Mouse (Mus musculus): ENCODE data around the gene Lipc. TPM values are rescaled to one million over a fixed set of nuclear protein-coding genes. Genes with fewer than 3 reads are reported as not detected.

Lipc gene
- polyA plus RNA-seq, 1 experiment, result 0.98 TPM

DNA sequence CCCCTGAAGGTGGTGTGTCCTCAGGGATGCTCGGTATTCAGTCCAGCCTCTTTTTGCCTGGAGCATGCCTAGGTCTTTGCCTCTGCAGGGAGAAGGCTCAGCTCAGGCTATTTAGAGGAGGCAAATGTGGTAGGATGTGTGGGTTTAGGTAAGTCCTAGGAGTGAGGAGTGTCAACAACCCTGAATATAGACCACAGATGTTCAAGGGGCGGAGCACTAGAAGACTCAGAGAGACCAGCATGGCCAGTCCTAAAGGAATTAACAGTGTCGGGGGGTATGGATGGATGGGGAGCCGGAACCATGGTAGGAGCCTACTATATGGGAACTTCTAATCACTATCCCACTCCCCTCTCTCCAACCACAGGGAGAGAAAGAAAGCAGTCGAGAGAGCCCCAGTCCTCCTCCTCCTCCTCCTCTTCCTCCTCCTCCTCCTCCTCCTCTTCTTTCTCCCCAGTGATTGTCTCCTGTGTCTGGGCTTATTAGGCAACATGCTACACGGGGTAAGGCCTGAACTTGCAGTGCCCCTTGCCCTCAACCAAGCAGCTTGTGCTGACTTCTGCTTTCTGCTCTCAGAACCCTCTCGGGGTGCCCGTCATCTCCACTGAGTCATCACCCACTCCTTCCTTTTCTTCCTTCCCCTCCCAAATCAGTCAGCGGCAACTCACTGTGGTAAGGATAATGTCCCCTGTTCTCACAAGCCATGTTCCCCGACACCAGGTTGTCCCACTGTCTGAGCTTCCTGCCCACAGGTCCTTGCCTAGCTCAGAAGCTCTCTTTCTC is 113.7 kb downstream of the Lipc start:
- Histone ChIP-seq H3K36me3 (ENCODE audit: control insufficient read depth, insufficient read depth, low read length) (no peaks in the 10 kb centered on the region), H3K27ac (ENCODE audit: control insufficient read depth, insufficient read depth, low read length) (no peak overlapping the region), H3K4me3 (ENCODE audit: control insufficient read depth, insufficient read depth, low read length) (no peak overlapping the region), H3K4me1 (replicated peaks; ENCODE audit: control insufficient read depth, insufficient read depth, low read length) (peaks cover 29% of the 10 kb centered on the region), H3K27me3 (ENCODE audit: control insufficient read depth, insufficient read depth, low read length) (no peaks in the 10 kb centered on the region)
- 34% methylated on average over 10 of the region's 10 CpGs for WGBS
- DNase-seq, result no peak
- no peak for TF ChIP-seq POLR2A (IDR thresholded peaks at IDR 0.05; ENCODE audit: control insufficient read depth, extremely low read depth, insufficient read depth, low read length, poor library complexity)
- TF ChIP-seq CTCF (IDR thresholded peaks at IDR 0.05; ENCODE audit: borderline replicate concordance, control insufficient read depth, extremely low read depth, insufficient read depth, low read length, poor library complexity), result no peak

DNA sequence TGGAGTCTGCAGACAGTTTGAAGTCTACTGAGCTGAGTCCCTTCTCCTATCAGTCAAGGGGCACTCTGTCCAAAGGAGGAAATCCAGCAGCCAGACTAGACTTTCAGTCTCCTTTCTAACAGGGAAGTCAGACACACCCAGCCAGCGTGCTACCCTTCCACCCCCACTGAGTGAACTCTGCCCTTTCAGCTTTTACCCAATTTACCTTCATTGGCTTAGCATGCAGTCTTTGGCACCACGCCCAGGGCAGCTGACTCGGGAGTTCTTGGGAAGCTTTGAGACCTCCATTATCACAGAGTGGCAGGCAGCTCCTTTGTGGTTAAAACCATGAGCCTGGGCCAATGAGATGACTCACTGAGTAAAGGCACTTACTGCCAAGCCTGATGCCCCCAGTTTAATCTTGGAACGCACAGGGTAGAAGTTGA is 117.3 kb downstream of the Lipc start:
- no peaks in the 10 kb centered on the region for H3K36me3 ChIP-seq (ENCODE audit: control insufficient read depth, insufficient read depth, low read length)
- H3K27me3 ChIP-seq (ENCODE audit: control insufficient read depth, insufficient read depth, low read length), result no peaks in the 10 kb centered on the region
- peaks cover 32% of the 10 kb centered on the region for H3K4me1 ChIP-seq (replicated peaks; ENCODE audit: control insufficient read depth, insufficient read depth, low read length)
- H3K4me3 ChIP-seq (ENCODE audit: control insufficient read depth, insufficient read depth, low read length), result no peak overlapping the region
- WGBS, result 18% methylated on average over 4 of the region's 4 CpGs
- H3K27ac ChIP-seq (ENCODE audit: control insufficient read depth, insufficient read depth, low read length), result no peak overlapping the region
- DNase-seq, result no peak
- TF ChIP-seq POLR2A (IDR thresholded peaks at IDR 0.05; ENCODE audit: control insufficient read depth, extremely low read depth, insufficient read depth, low read length, poor library complexity) (no peak), CTCF (IDR thresholded peaks at IDR 0.05; ENCODE audit: borderline replicate concordance, control insufficient read depth, extremely low read depth, insufficient read depth, low read length, poor library complexity) (no peak)

DNA sequence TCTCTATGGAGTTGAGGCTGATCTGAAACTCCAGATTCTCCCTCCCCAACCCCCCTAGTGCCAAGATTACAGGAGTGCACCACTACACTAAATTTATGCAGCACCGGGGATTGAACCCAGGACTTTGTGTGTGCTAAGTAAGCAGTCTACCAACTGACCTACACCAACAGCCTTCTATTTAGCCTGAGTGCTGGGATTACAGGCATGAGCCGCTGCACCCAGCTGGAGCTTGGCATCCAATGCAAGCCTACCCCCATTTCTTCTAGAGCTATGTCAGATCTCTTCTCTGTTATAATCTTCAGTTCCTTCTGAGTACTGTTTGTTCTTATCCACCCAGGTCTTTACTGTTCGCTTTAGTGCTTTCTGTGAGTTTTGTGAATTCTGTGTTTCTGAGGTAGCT is 117.8 kb downstream of the Lipc start:
- H3K4me3 ChIP-seq (ENCODE audit: control insufficient read depth, insufficient read depth, low read length), result no peak overlapping the region
- 86% methylated on average over 3 of the region's 3 CpGs for WGBS
- H3K4me1 ChIP-seq (replicated peaks; ENCODE audit: control insufficient read depth, insufficient read depth, low read length), result peaks cover 32% of the 10 kb centered on the region
- no peak overlapping the region for H3K27ac ChIP-seq (ENCODE audit: control insufficient read depth, insufficient read depth, low read length)
- DNase-seq, result no peak
- no peaks in the 10 kb centered on the region for H3K36me3 ChIP-seq (ENCODE audit: control insufficient read depth, insufficient read depth, low read length)
- TF ChIP-seq CTCF (IDR thresholded peaks at IDR 0.05; ENCODE audit: borderline replicate concordance, control insufficient read depth, extremely low read depth, insufficient read depth, low read length, poor library complexity), result no peak
- no peak for TF ChIP-seq POLR2A (IDR thresholded peaks at IDR 0.05; ENCODE audit: control insufficient read depth, extremely low read depth, insufficient read depth, low read length, poor library complexity)
- H3K27me3 ChIP-seq (ENCODE audit: control insufficient read depth, insufficient read depth, low read length), result no peaks in the 10 kb centered on the region

DNA sequence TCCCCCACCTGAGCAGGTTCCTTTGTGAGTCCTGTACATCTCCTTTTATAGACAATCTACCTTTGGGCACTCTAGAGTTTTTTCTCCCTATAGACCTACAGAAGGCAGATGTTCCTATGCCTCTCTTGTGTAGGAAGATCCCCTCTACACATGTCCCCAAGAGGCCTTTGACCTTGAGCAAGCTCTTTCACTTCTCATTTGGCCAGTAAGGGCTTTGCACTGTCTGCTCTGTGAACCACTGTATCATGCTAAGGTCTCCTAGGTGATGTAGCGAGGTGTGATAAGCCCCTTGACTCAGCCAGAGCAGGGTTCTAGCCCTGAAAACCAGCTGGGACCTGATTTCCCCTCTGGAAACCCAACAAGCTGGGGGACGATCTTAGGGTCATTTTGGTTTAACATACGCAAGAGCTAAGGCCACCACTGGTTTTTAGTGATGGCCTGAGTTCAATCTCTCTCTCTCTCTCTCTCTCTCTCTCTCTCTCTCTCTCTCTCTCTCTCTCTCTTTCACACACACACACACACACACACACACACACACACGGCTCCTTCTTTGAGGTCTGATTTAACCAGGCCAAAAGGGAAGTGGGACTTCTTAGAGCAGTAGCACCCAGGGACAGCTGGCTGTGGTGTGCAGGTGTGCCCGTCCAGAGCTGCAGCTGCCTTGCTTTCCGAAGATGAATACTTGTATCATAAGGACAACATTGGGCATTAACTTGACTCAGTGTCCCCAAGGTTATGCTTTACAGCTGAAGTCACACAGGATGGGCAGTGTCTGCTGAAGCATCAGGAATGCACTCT is 118.7 kb downstream of the Lipc start:
- Histone ChIP-seq H3K4me1 (replicated peaks; ENCODE audit: control insufficient read depth, insufficient read depth, low read length) (peaks cover 27% of the 10 kb centered on the region), H3K27me3 (ENCODE audit: control insufficient read depth, insufficient read depth, low read length) (no peaks in the 10 kb centered on the region), H3K27ac (ENCODE audit: control insufficient read depth, insufficient read depth, low read length) (no peak overlapping the region), H3K4me3 (ENCODE audit: control insufficient read depth, insufficient read depth, low read length) (no peak overlapping the region), H3K36me3 (ENCODE audit: control insufficient read depth, insufficient read depth, low read length) (no peaks in the 10 kb centered on the region)
- peak; percentile 27 for DNase-seq
- no peak for TF ChIP-seq CTCF (IDR thresholded peaks at IDR 0.05; ENCODE audit: borderline replicate concordance, control insufficient read depth, extremely low read depth, insufficient read depth, low read length, poor library complexity)
- TF ChIP-seq POLR2A (IDR thresholded peaks at IDR 0.05; ENCODE audit: control insufficient read depth, extremely low read depth, insufficient read depth, low read length, poor library complexity), result no peak
- 22% methylated on average over 6 of the region's 6 CpGs for WGBS

DNA sequence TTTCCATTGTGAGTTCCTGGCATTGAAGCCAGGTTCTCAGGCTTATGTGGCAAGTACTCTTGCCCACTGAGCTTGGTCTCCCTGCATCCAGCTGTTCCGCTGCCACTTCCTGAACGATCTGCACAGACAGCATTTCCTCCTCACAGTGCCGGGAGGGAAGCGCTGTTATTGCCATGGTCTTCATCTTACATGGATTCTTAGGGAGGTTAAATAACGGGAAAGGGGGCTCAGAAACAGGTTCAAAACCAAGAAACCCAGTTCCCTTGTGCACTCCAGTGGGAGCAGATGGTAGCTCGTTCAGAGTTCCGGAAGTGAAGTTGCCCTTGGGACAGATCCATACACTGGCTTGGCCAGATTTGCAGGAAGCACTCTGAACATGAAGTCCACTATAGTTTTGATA is 119.8 kb downstream of the Lipc start:
- DNase-seq, result no peak
- 86% methylated on average over 7 of the region's 7 CpGs for WGBS
- no peak overlapping the region for H3K27ac ChIP-seq (ENCODE audit: control insufficient read depth, insufficient read depth, low read length)

DNA sequence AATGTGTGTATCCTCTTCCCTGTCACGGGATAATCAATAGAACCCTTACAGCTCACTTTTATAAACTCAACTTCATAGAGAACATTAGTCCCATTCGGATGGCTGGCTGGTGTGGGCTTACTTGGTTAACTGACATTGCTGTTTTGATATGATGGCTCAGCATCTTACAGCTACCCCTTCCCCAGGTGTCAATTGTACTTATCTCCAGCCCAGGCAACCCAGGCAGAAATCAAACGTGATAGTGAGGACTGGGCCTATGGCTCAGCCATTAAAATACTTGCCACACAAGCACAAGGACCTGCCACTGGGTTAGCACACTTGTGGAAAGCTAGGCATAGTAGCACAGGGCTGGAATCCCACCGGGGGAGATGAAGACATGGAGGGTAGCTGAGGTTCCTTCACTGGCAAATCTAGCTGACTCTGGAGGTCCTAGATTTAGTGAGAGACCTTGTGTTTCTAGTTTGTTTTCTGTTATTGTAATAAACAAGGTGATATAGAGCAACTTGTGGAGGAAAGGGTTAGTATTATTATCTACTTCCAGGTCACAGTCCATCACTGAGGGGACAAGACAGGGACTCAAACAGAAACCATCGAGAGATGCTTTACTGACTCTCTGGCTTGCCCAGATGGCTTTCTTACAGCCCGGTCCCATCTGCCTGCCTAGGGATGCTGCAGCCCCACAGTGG is 121.0 kb downstream of the Lipc start:
- Histone ChIP-seq H3K4me1 (replicated peaks; ENCODE audit: control insufficient read depth, insufficient read depth, low read length) (peaks cover 20% of the 10 kb centered on the region), H3K27ac (ENCODE audit: control insufficient read depth, insufficient read depth, low read length) (no peak overlapping the region), H3K27me3 (ENCODE audit: control insufficient read depth, insufficient read depth, low read length) (no peaks in the 10 kb centered on the region), H3K36me3 (ENCODE audit: control insufficient read depth, insufficient read depth, low read length) (no peaks in the 10 kb centered on the region), H3K4me3 (ENCODE audit: control insufficient read depth, insufficient read depth, low read length) (no peak overlapping the region)
- WGBS, result 86% methylated on average over 6 of the region's 6 CpGs
- no peak for TF ChIP-seq CTCF (IDR thresholded peaks at IDR 0.05; ENCODE audit: borderline replicate concordance, control insufficient read depth, extremely low read depth, insufficient read depth, low read length, poor library complexity)
- no peak for TF ChIP-seq POLR2A (IDR thresholded peaks at IDR 0.05; ENCODE audit: control insufficient read depth, extremely low read depth, insufficient read depth, low read length, poor library complexity)
- DNase-seq, result no peak

More for the DNA sequence above, 119.8 kb downstream of the Lipc start:
- H3K4me1 ChIP-seq (replicated peaks; ENCODE audit: control insufficient read depth, insufficient read depth, low read length), result peaks cover 20% of the 10 kb centered on the region
- no peaks in the 10 kb centered on the region for H3K36me3 ChIP-seq (ENCODE audit: control insufficient read depth, insufficient read depth, low read length)
- no peak for TF ChIP-seq CTCF (IDR thresholded peaks at IDR 0.05; ENCODE audit: borderline replicate concordance, control insufficient read depth, extremely low read depth, insufficient read depth, low read length, poor library complexity)
- TF ChIP-seq POLR2A (IDR thresholded peaks at IDR 0.05; ENCODE audit: control insufficient read depth, extremely low read depth, insufficient read depth, low read length, poor library complexity), result no peak
- H3K27me3 ChIP-seq (ENCODE audit: control insufficient read depth, insufficient read depth, low read length), result no peaks in the 10 kb centered on the region
- no peak overlapping the region for H3K4me3 ChIP-seq (ENCODE audit: control insufficient read depth, insufficient read depth, low read length)

All from thymus, adult 2 months (tissue).